Mouse (Mus musculus) limb, embryonic 14.5 days (tissue): ENCODE data around the gene Wasf1. TPM values are rescaled to one million over a fixed set of nuclear protein-coding genes. Genes with fewer than 3 reads are reported as not detected.

ENCODE experiments used
- ATAC-seq: fragments of 200-750 bp; cut with Nextera tagmentation; 2 replicates; pipeline ENCODE4 v1.8.0; 2017; ENCODE audit warnings: low read depth, moderate number of reproducible peaks, moderate TSS enrichment; ENCODE audit not compliant: low FRiP score
- DNase-seq: peaks from one replicate; pipeline ENCODE4 v3.0.0-alpha.2; 2015; ENCODE audit warnings: low spot score
- H3K27ac ChIP-seq: fragments of 300-500 bp; sonication (generic); replicated peaks from 2 replicates; pipeline ENCODE4 v1.5.1; 2014; ENCODE audit warnings: low read depth, mild to moderate bottlenecking, low read length, moderate library complexity, mixed read lengths
- H3K27me3 ChIP-seq: fragments of 300-500 bp; sonication (generic); 2 replicates; pipeline ENCODE4 v1.6.1; 2014; ENCODE audit warnings: low read length, mixed read lengths; ENCODE audit not compliant: control insufficient read depth, insufficient read depth
- H3K36me3 ChIP-seq: fragments of 300-500 bp; sonication (generic); 2 replicates; pipeline ENCODE4 v1.6.1; 2014; ENCODE audit warnings: mild to moderate bottlenecking, low read length, moderate library complexity, mixed read lengths; ENCODE audit not compliant: control insufficient read depth, insufficient read depth
- H3K4me1 ChIP-seq: fragments of 300-500 bp; sonication (generic); 2 replicates; pipeline ENCODE4 v1.6.1; 2014; ENCODE audit warnings: antibody characterized with exemption, low read length, mixed read lengths; ENCODE audit not compliant: control insufficient read depth, insufficient read depth
- H3K4me2 ChIP-seq: fragments of 300-500 bp; sonication (generic); replicated peaks from 2 replicates; pipeline ENCODE4 v1.6.1; 2014; ENCODE audit warnings: low read depth, mild to moderate bottlenecking, low read length, moderate library complexity; ENCODE audit not compliant: severe bottlenecking
- H3K4me3 ChIP-seq: fragments of 300-500 bp; sonication (generic); replicated peaks from 2 replicates; pipeline ENCODE4 v1.5.1; 2014; ENCODE audit warnings: low read length
- H3K9ac ChIP-seq: fragments of 300-500 bp; sonication (generic); 2 replicates; pipeline ENCODE4 v1.6.1; 2014; ENCODE audit warnings: mild to moderate bottlenecking, low read depth, low read length, moderate library complexity; ENCODE audit not compliant: severe bottlenecking
- H3K9me3 ChIP-seq: fragments of 300-500 bp; sonication (generic); 2 replicates; pipeline ENCODE4 v1.6.1; 2016; ENCODE audit warnings: low read length; ENCODE audit not compliant: control insufficient read depth
- POLR2A ChIP-seq: fragments of 200-500 bp; IDR thresholded peaks from 2 replicates; pipeline ENCODE4 v1.8.0; 2012; ENCODE audit warnings: inconsistent platforms, mild to moderate bottlenecking, moderate library complexity, borderline replicate concordance; ENCODE audit not compliant: insufficient read depth, insufficient read length; ENCODE audit errors: extremely low read depth
- WGBS: fragments of 180-500 bp; shearing (Covaris S2); extraction: QIAGEN DNeasy Blood & Tissue Kit; methylation state at CpG from one replicate; pipeline ENCODE4 v1.1.7; 2014; 5-methylcytosine and 5-hydroxymethylcytosine counted together
- polyA plus RNA-seq, 2 experiments: library from polyadenylated mRNA; depleted of rRNA in 1 of 2; stranded (reverse) in 1 of 2; unstranded in 1 of 2; fragments of >200 nt; fragmentation: Nextera tagmentation in 1 of 2; extraction: Ambion mirVana in 1 of 2; gene quantifications; 2 replicates each; pipeline versions ENCODE4 v1.2.1 to v1.2.3; 2012 to 2014

The Wasf1 gene
- polyA plus RNA-seq, 2 experiments, result 16.8 to 17.1 TPM

GRCm38 (mm10) chr10:40847176-40847874, 36.0 kb upstream of the Wasf1 start:
- ATAC-seq, result no peak
- 94% methylated on average over 10 of the region's 10 CpGs for WGBS
- no peak overlapping the region for H3K4me2 ChIP-seq
- no peak for TF ChIP-seq POLR2A
- H3K27ac ChIP-seq, result no peak overlapping the region
- no peak overlapping the region for H3K4me3 ChIP-seq
- peaks cover 17% of the 10 kb centered on the region for H3K4me1 ChIP-seq
- H3K9me3 ChIP-seq, result no peaks in the 10 kb centered on the region
- H3K9ac ChIP-seq, result no peak overlapping the region
- H3K36me3 ChIP-seq, result peaks cover 49% of the 10 kb centered on the region
- no peak for DNase-seq
- H3K27me3 ChIP-seq, result no peaks in the 10 kb centered on the region

- H3K9ac ChIP-seq, result no peak overlapping the region
- H3K4me2 ChIP-seq, result no peak overlapping the region
- no peak for DNase-seq
- no peaks in the 10 kb centered on the region for H3K9me3 ChIP-seq
- peaks cover 29% of the 10 kb centered on the region for H3K36me3 ChIP-seq
- no peak for TF ChIP-seq POLR2A
- no peak overlapping the region for H3K4me3 ChIP-seq
- H3K27ac ChIP-seq, result no peak overlapping the region
- no peak for ATAC-seq
- WGBS, result 92% methylated on average over 2 of the region's 2 CpGs
- H3K27me3 ChIP-seq, result no peaks in the 10 kb centered on the region
- H3K4me1 ChIP-seq, result 0 out of 2 replicates have a peak, but pooled peaks cover 1% of the 10 kb centered on the region
Measured at GRCm38 (mm10) chr10:40850644-40851043, 32.6 kb upstream of the Wasf1 start.

- H3K4me2 ChIP-seq, result no peak overlapping the region
- no peak overlapping the region for H3K27ac ChIP-seq
- no peaks in the 10 kb centered on the region for H3K27me3 ChIP-seq
- no peak for TF ChIP-seq POLR2A
- no peaks in the 10 kb centered on the region for H3K9me3 ChIP-seq
- no peak for ATAC-seq
- DNase-seq, result no peak
- no peak overlapping the region for H3K4me3 ChIP-seq
- H3K4me1 ChIP-seq, result no peaks in the 10 kb centered on the region
- H3K36me3 ChIP-seq, result peaks cover 29% of the 10 kb centered on the region
- H3K9ac ChIP-seq, result no peak overlapping the region
Measured at GRCm38 (mm10) chr10:40851138-40851537, 32.1 kb upstream of the Wasf1 start.

GRCm38 (mm10) chr10:40855616-40856015, 27.7 kb upstream of the Wasf1 start:
- Histone ChIP-seq H3K9me3 (no peaks in the 10 kb centered on the region), H3K36me3 (peaks cover 2% of the 10 kb centered on the region; the same call in 1 of the 2 replicates), H3K9ac (no peak overlapping the region), H3K27me3 (no peaks in the 10 kb centered on the region), H3K4me2 (no peak overlapping the region), H3K4me1 (no peaks in the 10 kb centered on the region), H3K4me3 (no peak overlapping the region), H3K27ac (no peak overlapping the region)
- TF ChIP-seq POLR2A, result no peak
- DNase-seq (no peak), ATAC-seq (no peak)
- 61% methylated on average over 2 of the region's 2 CpGs for WGBS

GRCm38 (mm10) chr10:40856703-40857102, 26.6 kb upstream of the Wasf1 start:
- ATAC-seq (no peak), DNase-seq (no peak)
- 92% methylated on average over 7 of the region's 7 CpGs for WGBS
- TF ChIP-seq POLR2A, result no peak
- Histone ChIP-seq H3K27ac (no peak overlapping the region), H3K4me1 (no peaks in the 10 kb centered on the region), H3K4me3 (no peak overlapping the region), H3K27me3 (no peaks in the 10 kb centered on the region), H3K9ac (no peak overlapping the region), H3K4me2 (no peak overlapping the region), H3K9me3 (no peaks in the 10 kb centered on the region), H3K36me3 (peaks cover 2% of the 10 kb centered on the region; the same call in 1 of the 2 replicates)
